Mouse (Mus musculus): ENCODE data around the gene 4930404N11Rik.

Gene 4930404N11Rik

DNA sequence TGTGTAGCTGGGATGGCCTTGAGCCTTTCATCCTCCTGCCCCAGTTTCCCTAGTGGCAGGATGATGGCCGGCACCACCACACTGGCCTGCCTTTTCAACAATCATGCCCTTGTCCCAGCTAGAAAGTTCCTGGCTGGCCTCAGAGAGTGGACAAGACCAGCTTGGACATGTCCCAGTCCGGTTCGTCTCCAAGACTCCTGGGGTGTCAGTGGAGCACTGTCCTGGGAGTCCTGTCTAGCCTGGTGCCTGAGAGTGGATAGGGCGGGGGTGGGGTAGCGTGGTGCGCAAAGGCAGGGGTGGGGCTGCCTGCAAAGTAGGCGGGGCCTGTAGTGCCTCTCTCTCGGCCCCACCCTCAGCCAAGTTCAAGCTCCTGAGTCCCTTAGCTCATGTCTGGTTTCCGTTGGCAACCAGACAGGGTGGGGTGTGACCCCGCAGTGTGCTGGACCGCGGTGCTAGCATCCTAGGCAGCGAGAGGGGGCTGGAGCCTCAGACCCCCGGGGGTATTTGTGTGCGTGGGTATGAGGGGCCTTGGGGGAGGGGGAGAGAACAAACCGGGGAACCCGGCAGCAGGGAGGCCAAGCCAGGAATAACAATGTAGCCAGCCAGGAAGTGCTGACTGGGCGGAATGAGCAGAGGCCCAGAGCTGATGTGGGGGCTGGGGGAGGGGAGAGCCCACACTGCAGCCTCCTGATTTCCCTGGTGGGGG lies 36.1 kb upstream of the 4930404N11Rik start:
- DNase-seq (ENCODE audit: low spot score) = peak; percentile 70

DNA sequence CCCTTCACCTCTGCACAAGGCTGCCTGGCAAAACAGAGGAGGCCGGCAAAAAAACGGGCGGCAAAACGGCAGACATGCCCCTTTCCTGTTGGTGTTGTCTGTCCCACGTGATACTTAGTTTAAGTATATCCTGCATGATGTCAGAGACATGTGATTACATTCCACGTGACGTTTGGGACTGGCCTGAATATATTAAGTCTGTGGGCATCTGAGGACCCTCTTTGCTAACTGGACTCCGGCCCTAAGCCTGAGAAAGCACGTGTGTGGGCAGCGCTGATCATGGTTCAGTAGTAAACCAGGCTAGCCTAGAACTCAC lies 35.5 kb upstream of the 4930404N11Rik start:
- no peak for DNase-seq (ENCODE audit: low spot score)

DNA sequence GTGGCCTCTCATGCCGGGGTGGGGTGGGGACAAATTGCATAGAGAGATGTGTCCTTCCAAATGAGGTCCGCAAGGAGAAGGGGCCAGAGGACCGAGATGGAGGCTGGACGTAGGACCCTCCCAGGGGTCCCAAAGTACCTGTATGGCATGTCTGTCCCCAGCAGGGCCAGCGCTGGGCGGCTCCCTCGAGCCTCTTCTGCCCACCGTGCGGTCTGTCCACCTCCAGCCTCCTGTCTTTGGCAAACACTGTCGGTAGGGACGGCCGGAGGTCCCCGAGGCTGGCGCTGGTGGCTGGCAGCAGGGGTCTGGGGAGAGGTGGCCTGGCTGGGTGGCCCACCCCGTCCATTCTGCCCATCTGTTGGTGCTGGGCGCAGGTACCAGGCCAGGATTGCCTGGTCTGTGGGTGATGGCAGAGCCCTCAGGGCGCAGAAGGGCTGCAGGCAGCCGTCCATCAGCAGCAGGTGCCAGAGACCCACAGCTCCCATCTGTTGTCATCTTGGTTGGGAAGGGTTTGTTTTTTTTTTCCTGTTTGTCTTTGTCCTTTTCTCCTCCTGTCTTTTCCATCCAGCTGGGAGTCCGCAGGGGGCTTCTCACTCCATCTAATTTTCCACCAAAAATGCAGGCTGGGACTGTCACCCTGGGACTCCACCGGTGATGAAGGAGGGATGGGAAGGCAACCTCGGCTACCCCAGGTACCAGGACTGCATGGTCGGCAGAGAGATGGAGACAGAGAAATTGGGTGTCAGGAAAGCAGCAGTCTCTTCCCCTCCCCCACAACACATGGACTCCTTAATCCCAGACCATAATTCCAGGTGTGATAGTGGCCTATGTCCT lies 35.0 kb upstream of the 4930404N11Rik start:
- DNase-seq (ENCODE audit: low spot score) = no peak

DNA sequence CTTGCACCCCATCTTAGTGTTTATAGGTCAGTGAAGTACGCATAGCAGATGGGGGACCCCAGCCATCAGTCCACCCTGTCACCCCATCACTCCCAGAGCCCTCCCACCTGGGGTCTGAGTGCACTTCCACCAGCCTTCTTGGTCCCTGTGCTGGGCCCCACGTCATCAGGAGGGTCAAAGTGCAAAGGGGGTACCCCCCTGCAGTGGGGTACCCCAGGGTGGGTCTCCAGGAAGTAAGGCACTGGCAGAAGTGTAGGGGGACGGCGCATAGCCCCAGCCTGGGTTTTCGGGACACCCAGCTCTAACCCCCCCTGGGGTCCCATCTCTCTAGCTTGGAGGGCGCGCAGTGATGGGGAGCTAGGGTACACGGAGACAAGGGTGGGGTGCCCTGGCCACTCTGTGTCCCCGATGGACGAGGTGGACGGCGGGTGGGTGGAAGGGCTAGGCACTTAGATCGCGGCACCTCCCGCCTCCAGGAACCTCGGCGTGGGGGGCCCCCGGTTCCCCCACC lies 34.2 kb upstream of the 4930404N11Rik start:
- no peak for DNase-seq (ENCODE audit: low spot score)

DNA sequence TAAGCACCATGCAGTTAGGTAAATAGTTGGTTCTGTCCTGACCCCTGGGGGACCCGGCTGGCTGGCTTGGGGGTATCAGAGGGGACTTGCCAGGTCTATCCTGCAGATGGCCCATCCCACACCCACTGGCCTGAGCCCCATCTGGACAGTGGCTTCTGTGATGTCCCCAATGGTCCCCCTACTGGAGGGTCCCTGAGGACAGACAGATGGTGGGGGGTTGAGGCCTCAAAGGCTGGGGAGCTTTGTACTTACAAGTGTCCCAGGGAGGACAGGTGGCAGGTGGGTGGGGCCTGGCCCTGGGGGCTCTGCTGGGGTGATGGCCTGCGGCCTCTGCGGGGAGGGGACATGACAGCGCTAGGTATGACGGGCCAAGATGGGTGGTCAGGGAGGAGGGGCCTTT lies 33.7 kb upstream of the 4930404N11Rik start:
- DNase-seq (ENCODE audit: low spot score) = no peak

DNA sequence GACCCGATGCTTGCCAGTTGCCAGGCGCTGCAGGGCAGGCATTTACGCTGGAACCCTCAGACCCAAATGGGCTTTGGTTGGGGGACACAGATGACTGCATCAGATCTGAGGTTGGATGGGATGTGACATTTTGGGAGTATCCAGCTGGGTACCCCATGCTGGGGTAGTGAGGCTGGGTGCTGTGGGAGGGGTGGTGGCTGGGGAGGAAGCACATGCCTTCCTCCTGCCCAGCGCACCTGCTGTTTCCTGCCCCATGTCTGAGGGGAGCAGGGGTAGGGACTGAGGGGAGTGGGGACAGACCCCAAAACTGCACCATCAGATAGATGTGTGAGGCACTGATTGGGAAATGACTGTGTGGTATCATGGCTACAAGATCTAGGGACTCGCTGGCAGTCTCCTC lies 31.1 kb upstream of the 4930404N11Rik start:
- DNase-seq (ENCODE audit: low spot score) = no peak

DNA sequence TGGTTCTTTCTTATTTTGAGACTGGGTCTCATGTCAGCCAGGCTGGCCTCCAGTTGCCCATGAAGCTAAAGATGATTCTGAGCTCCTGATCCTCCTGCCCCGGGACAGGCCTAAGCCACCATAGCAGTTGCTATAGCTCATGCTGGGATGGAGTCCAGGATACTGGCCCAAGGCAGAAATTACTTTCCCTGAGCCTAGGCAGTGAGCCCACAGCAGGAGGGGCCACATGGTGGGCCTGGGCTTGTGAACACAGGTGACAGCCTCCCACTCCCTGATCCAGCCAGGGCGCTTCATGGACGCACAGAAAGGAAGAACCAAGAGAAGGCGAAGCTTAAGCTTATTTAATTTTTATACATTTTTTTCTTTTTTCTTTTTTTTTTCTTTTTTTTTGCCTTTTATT lies 30.2 kb upstream of the 4930404N11Rik start:
- DNase-seq (ENCODE audit: low spot score) = no peak

DNA sequence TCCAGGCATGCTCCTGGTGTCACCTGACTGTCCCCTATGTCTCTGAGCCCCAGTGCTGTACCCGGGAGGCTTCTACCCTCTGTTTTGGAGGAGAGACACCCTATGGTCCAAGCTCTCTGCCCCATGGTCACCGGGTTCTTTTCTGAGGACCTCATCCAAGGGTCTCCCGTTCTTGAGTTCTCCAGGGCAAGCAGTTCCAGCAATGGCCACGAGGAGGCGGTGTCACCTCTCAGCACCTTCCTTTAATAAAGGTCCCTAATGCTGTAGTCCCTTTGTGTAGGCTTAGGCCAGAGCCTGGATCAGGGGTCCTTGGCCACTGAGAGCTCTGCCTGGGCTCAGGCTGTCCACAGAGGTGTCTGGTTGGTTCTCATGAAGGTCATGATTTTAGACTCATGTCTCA lies 29.5 kb upstream of the 4930404N11Rik start:
- peak; percentile 61 for DNase-seq (ENCODE audit: low spot score)

DNA sequence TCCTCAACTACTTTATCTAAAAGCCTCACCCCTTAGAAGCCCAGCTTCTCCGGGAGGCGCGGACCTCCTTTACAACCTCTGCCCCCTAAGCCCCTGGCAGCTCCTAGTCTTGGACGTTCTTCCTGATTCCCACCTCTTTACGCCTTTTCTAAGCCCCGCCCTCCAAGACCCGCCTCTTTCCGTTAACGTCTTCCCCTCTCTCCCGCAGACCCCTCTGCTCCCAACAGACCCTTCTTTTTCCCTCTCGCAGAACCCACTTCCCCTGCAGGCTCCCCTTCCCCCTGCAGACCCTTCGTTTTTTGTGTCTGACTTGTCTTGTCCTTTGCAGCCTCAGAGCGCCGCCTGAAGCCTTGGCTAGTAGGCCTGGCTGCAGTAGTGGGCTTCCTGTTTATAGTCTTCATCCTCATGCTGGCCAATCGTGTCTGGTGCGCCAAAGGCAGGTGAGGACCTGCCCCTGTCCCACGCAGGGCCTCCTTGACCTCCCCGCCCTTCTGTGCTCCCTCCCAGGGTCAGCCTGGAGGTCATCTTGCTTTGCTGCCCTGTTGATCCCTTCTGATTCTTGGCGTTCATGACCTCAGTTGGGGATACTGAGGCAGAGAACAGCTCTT lies 27.9 kb upstream of the 4930404N11Rik start:
- DNase-seq (ENCODE audit: low spot score) = no peak

DNA sequence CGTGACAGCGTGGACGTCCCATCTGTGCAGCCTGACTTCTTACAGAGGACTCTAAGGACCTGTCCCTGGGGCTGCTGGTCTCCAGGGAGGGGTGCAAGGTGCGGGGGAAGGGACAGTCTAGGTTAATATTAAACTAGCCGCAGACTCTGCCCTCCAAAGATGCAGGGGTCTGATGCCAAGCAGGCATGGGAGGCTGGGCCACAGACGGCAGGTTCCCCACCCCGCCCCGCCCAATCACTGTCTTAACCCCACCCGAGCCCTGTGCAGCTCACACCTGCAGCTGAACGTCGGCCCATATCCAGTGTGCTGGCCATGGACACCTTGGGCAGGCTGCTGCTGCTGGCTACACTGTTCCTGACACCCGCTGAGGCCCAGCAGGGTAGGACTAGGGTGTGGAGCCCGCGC lies 27.2 kb upstream of the 4930404N11Rik start, which contains the start of gene Smim24:
Gene Smim24 (plus strand): TSS at position 271 of the 405 bp plus-strand sequence.
- no peak for DNase-seq (ENCODE audit: low spot score)

DNA sequence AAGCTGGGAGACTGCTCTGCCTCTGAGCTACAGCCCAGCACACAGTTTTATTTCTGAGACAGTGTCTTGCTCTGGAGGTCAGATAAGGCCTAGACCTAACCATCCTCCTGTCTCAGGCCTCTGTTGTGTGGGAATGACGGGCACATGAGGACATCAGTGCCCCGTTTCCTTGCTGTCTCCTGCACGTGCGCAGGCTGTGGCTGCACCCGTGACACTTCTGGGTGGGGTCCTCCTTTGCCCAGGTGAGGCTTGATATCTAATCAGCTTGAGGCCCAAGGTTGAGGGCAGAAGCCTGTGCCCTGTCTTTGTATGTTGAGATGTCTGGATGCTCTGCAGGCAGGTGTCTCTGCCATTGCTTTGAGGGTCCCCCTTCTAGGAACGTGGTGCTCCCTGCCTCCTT lies 26.7 kb upstream of the 4930404N11Rik start:
- DNase-seq (ENCODE audit: low spot score) = no peak

DNA sequence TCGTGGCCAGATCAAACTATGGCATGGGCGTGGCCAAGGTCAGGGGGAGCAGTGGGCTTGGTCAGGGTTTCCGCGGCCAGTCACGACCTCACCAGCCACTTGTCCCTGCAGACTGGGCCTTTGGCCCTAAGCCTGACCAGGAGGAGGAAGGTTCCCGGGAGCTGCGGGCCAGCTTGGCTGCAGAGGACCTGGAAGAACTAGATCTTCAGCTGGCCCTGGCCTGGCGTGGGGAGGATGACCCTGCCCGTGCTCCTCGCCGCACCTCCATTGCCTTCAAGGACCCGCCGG lies 25.0 kb upstream of the 4930404N11Rik start:
- no peak for DNase-seq (ENCODE audit: low spot score)

DNA sequence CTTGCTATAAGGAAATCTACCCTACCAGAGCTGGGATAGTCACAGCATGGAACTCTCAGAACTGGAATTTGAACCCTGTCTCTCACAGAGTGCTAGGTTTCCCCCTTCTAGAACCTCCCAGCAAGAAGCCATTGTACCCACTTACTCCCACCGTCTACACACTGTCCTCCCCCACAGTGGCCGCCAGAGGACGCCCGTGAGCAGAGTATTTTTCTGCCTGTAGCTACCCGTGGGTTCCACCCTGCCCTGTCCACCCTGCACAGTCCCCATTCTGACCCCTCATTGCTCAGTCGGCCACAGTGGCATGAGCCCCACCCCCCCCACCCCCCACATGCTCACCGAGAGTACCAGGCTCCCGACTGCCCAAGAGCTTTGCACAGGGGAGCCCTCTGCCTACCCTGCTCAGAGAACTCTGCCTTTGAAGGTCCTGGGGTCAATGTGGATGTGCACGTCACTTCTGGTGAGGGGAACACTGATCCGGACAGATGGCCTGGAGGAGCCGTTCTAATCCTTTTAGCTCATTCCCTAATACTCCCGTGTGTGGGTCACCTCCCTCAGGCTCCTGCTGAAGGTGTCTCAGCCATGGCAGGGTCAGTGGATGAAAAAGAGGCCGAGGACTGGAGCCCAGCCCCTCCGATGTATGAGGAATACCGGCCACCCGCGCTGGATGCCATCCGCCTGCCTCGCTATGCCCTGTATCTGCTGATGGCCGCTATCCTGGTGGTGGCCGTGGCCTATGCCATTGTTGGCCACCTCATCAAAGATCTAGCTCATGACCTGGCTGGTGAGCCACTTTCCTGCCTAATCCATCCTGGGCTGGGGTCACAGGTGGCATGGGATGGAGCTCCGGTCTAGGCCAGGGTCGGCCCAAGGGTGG lies 24.4 kb upstream of the 4930404N11Rik start:
- peak; percentile 54 for DNase-seq (ENCODE audit: low spot score)

DNA sequence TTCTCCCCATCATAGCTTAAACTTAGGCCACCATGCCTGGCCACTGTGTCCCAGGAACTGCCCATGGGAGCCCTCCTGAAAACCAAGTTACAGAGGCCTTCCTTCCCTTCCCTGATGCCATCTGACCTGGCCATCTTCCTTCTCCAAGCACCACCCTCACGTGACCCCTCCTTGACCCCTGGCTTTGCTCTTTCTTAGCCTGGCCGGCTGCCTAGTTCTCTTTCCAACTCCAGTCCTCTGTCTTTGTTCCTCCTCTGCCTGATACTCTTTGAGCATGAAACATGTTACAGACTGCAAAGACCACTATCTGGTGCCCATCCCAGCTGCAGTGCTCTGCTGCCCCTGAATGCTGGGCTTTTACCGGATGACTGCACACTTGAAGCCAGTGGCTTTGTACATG lies 23.8 kb upstream of the 4930404N11Rik start:
- no peak for DNase-seq (ENCODE audit: low spot score)

DNA sequence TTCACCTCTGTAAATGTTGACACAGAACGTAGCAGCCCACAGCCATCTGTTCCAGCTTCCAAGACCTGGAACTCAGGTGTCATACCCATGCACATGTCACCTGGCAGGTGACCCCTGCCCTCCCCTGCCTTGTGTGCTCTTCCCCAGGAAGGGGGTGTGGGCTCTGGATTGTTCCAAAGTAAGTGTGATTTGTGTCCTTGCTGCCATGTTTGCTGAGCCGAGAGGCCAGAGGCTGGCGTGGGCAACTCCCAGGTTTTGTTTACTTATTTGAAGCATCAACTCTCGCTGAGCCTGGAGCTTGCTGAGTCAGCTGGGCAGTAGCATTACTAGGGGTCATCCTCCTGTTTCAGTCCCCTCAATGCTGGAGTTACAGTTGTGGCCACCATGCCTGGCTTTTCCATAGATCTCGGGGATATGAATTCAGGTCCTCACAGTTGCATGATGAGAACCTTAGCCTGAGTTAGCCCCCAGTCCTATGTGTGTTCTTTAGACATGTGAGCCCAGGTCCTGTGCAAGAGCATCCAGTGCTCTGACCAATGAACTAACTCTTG lies 23.0 kb upstream of the 4930404N11Rik start, which contains the start of gene Gm48552:
Gene Gm48552 (plus strand): TSS at position 501 of the 551 bp plus-strand sequence.
- DNase-seq (ENCODE audit: low spot score) = no peak

DNA sequence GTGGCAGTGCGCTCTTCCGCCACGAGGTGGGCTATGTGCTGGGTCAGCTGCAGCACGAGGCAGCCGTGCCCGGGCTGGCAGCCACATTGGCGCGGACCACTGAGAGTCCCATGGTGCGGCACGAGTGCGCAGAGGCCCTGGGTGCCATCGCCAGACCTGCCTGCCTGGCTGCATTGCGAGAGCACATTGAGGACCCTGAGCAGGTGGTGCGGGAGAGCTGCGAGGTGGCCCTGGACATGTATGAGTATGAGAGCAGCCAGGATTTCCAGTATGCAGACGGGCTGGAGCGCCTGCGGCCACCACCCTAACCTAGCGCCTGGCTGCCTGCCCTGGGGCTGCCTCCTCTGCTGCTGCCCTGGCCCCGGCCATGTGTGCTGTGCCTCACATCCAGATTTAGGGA lies 22.1 kb upstream of the 4930404N11Rik start:
- DNase-seq (ENCODE audit: low spot score) = no peak

DNA sequence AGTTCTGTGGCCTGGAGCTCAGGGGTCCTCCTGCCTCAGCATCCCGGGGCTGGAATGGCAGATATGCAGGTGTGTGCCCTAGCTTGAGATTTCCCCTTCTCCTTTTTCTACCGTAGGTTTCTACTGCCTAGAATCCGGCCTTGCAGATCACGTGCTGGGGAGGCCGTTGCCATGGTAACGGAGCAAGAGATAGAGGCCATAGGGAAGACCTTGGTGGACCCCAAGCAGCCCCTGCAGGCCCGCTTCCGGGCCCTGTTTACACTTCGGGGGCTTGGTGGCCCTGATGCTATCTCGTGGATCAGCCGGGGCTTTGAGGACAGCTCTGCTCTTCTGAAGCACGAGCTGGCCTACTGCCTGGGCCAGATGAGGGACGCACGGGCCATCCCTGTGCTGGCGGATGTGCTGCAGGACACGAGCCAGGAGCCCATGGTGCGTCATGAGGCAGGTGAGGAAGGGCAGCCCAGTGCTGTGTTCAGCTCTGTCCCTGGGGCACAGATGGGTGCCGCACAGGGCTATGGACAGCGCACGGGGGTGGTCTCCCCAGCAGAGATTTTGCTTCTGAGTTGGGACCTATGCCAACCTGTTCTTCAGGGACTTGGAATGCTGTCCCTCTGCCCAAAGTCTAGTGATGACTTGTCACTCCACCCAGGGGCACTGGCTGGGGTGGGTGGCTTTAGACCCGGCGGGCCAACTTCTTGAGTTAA lies 20.1 kb upstream of the 4930404N11Rik start:
- DNase-seq (ENCODE audit: low spot score) = no peak

DNA sequence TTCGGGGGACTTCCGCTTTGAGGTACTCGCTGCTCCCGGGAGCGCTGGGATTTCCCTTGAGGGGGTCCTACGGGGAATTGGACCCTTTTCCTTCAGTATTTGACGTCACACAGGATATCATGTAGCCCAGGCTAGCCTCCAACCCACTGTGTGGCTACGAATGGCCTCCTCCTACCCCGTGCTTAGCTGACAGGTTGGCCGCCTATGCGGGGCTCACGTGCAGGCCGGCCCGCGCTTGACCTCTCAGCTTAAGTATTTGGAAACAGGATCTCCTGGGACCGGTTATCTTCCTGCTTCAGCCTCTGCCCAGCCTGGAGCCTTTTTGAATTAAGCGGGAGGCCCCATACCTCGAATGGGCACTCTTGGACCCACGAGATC lies 19.0 kb upstream of the 4930404N11Rik start:
- DNase-seq (ENCODE audit: low spot score) = no peak

DNA sequence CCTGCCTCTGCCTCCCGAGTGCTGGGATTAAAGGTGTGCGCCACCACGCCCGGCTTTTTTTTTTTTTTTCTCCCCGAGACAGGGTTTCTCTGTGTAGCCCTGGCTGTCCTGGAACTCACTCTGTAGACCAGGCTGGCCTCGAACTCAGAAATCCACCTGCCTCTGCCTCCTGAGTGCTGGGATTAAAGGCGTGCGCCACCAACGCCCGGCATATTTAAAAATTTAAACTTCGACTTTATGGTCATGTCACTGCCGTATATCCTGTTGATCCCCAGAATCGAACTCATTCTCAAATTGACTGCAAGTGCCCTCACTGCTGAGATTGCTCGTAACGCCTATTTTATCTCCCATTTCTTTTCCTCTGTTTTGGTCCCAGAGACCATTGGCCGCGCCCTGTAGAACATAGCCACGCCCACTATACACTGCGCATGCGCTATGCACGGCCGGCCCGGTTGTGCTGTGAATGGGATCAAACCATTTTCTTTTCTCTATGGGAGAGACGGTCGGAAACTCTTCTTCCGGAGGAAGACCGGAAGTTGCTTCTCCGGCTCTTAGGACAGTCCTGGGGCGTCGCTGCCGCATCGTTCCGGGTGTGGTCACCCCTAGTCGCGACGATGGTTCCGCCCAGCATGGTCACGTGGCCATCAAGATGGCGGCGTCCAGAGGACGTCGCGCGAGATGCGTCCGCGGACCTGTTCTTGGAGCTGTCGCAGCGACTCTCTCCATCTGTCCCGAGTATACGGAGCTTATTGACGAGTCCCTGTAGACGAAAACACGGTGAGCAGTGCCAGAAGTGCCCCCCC lies 18.4 kb upstream of the 4930404N11Rik start, which contains the start of the genes Dohh and Gm48551:
Gene Dohh (plus strand): TSS at position 627 of the 803 bp plus-strand sequence.
Gene Gm48551 (plus strand): TSS at position 665 of the 803 bp plus-strand sequence.
- DNase-seq (ENCODE audit: low spot score) = peak; percentile 100

DNA sequence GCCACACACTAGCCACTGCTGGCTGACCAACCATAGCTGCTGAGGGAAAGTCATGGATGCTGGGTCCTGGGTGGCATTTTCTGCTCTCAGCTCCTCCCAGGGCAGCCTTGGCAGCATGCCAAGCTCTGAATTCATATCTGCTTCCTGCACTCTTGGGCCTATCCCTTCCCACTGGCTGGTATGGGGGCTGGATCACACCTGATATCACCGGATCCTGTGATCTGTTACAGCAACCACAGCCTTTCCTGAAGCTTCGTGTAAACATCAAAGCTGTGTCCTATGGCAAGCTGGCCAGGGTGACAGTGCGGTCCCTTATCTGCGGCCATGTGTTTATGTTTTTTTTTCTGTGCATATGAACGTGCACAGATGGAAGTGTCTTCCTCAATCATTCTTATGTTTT lies 16.4 kb upstream of the 4930404N11Rik start:
- DNase-seq (ENCODE audit: low spot score) = peak; percentile 98
